Mouse (Mus musculus) liver, adult 2 months (tissue): ENCODE measurements around the gene A3galt2. TPM values are rescaled to one million over a fixed set of nuclear protein-coding genes. Genes with fewer than 3 reads are reported as not detected.

Experiments
- DNase-seq: peaks from one replicate; pipeline ENCODE4 v3.0.0-alpha.2; 2011; ENCODE audit warnings: low read depth, low spot score; ENCODE audit errors: extremely low read depth
- H3K27ac ChIP-seq: fragments of 200-500 bp; replicated peaks from 2 replicates; pipeline ENCODE4 v1.5.1; 2012; ENCODE audit warnings: low read depth, mild to moderate bottlenecking, control low read depth, inconsistent platforms, low read length; ENCODE audit not compliant: insufficient read depth
- H3K27me3 ChIP-seq: fragments of 200-500 bp; 2 replicates; pipeline ENCODE4 v1.6.1; 2012; ENCODE audit warnings: mild to moderate bottlenecking, moderate library complexity, low read length, inconsistent platforms; ENCODE audit not compliant: control insufficient read depth, insufficient read depth
- H3K36me3 ChIP-seq: fragments of 200-500 bp; 2 replicates; pipeline ENCODE4 v1.6.1; 2012; ENCODE audit warnings: low read length, inconsistent platforms; ENCODE audit not compliant: control insufficient read depth, insufficient read depth
- H3K4me1 ChIP-seq: fragments of 200-500 bp; 2 replicates; pipeline ENCODE4 v1.6.1; 2011; ENCODE audit warnings: low read length; ENCODE audit not compliant: control insufficient read depth, insufficient read depth
- H3K4me3 ChIP-seq: fragments of 200-500 bp; 2 replicates; pipeline ENCODE4 v1.5.1; 2011; ENCODE audit warnings: low read depth, mild to moderate bottlenecking, control low read depth, low read length, moderate library complexity; ENCODE audit not compliant: insufficient read depth
- H3K79me2 ChIP-seq: fragments of 200-500 bp; 2 replicates; pipeline ENCODE4 v1.6.1; 2012; ENCODE audit warnings: inconsistent platforms, mild to moderate bottlenecking, low read length, moderate library complexity; ENCODE audit not compliant: control insufficient read depth, insufficient read depth
- H3K9ac ChIP-seq: fragments of 200-500 bp; 2 replicates; pipeline ENCODE4 v1.6.1; 2012; ENCODE audit warnings: low read depth, mild to moderate bottlenecking, control low read depth, inconsistent platforms, low read length
- CTCF ChIP-seq: fragments of 200-500 bp; IDR thresholded peaks from 2 replicates; pipeline ENCODE4 v1.5.1; 2011; ENCODE audit warnings: low read depth, low read length, control low read depth
- POLR2A ChIP-seq: fragments of 200-500 bp; IDR thresholded peaks from 2 replicates; pipeline ENCODE4 v1.6.1; 2011; ENCODE audit warnings: low read length, control low read depth; ENCODE audit not compliant: insufficient read depth; ENCODE audit errors: extremely low read depth
- WGBS: fragments of 180-500 bp; shearing (Covaris S2); methylation state at CpG from one replicate; pipeline ENCODE4 v1.1.7; 2018; 5-methylcytosine and 5-hydroxymethylcytosine counted together
- polyA plus RNA-seq: library from polyadenylated mRNA; depleted of rRNA; stranded (reverse); fragments of >200 nt; gene quantifications from 2 replicates; pipeline ENCODE4 v1.2.3, GENCODE M21; 2012
- total RNA-seq: library from RNA; depleted of rRNA; stranded (reverse); fragments of >200 nt; gene quantifications from 2 replicates; pipeline ENCODE4 v1.2.3, GENCODE M21; 2014

A3galt2 gene
- total and polyA plus RNA-seq, 2 experiments, result under 0.01 to 0.02 TPM

- Histone ChIP-seq H3K27ac (no peak overlapping the region), H3K36me3 (no peaks in the 10 kb centered on the region), H3K27me3 (no peaks in the 10 kb centered on the region), H3K4me3 (no peak overlapping the region), H3K79me2 (peaks cover 7% of the 10 kb centered on the region), H3K4me1 (peaks cover 10% of the 10 kb centered on the region), H3K9ac (no peak overlapping the region)
- WGBS, result 75% methylated on average over 7 of the region's 7 CpGs
- no peak for DNase-seq
- TF ChIP-seq CTCF (no peak), POLR2A (no peak)
Measured at GRCm38 (mm10) chr4:128724059-128724458, 31.1 kb upstream of the A3galt2 start.

DNA sequence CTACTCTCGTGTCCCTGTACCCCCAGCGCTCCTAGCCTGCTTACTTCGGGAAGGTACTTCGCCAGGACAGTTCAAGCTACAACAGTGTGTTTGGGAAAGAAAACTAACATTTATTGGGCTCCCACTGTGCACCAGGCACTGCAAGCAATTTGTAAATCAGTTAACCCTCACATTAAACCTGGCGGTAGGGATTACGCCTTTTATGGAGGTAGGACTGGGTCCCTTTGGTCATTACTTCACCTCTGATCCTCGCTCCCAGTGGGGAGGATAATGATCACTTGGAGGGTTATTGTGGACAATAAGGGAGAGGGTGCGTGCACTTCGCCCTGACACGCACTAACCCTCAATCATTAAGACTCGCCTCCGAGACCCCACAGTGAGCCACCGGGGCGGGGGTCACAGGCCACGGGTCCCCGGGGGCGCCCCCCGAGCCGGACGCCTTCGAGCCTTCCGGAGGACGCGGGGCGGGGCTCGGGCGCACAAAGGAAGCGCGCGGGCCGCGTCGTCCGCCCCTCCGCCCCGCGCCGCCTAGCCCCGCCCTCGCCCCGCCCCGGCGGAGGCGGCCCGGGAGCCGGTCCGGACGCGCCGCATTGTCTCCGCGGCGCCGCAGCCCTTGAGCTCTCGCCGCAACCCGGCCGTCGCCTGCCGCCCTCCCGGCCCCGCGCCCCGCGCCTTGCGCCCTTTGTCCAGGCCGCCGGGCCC is 28.0 kb upstream of the A3galt2 start:
- no peaks in the 10 kb centered on the region for H3K36me3 ChIP-seq
- H3K27ac ChIP-seq, result peak overlapping the region; percentile 91
- H3K79me2 ChIP-seq, result peaks cover 18% of the 10 kb centered on the region
- H3K4me3 ChIP-seq, result peak overlapping the region; percentile 78
- DNase-seq, result peak; percentile 31
- WGBS, result 9% methylated on average over 49 of the region's 68 CpGs
- peaks cover 24% of the 10 kb centered on the region for H3K4me1 ChIP-seq
- TF ChIP-seq CTCF (no peak), POLR2A (peak; percentile 84)
- peak overlapping the region; percentile 95 for H3K9ac ChIP-seq
- no peaks in the 10 kb centered on the region for H3K27me3 ChIP-seq

DNA sequence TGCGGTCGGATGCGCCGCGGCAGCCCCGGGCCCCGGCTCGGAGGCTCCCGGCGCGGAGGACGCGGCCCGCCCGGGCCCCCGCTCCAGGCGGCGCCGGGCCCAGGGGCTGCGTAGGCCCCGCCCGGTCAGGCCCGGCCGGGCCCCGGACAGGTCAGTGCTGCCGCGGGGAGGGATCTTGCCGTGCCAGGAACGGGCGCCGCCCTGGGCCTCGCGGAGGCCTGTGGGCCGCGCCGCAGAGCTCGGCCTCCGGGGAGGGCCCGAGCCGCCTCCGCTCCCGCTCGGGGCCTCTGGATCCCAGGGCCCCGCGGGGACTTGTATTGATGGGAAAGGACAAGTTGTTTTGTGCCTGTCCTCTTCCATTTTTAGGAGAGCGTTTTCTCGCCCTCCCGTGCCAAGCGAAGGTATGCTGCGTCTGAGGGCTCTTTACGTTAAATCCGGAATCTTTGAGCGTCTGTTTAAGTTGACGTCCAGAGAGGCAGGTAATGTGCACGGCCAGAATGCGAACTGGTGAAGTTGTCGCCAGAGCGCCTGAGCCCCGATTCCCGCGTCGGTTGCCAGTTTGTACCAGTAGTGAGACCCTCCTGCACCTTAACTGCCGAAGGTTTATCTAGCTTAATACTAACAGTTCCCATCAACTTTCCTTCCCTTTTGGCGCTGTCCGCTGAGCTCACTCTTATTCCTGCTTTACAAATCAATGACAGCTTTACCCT is 27.3 kb upstream of the A3galt2 start:
- Histone ChIP-seq H3K36me3 (no peaks in the 10 kb centered on the region), H3K4me1 (peaks cover 25% of the 10 kb centered on the region), H3K4me3 (peak overlapping the region; percentile 78), H3K9ac (peak overlapping the region; percentile 95), H3K27me3 (no peaks in the 10 kb centered on the region), H3K79me2 (peaks cover 18% of the 10 kb centered on the region), H3K27ac (peak overlapping the region; percentile 56)
- peak; percentile 63 for DNase-seq
- WGBS, result under 1% methylated on average over 64 of the region's 65 CpGs
- TF ChIP-seq CTCF (no peak), POLR2A (no peak)

DNA sequence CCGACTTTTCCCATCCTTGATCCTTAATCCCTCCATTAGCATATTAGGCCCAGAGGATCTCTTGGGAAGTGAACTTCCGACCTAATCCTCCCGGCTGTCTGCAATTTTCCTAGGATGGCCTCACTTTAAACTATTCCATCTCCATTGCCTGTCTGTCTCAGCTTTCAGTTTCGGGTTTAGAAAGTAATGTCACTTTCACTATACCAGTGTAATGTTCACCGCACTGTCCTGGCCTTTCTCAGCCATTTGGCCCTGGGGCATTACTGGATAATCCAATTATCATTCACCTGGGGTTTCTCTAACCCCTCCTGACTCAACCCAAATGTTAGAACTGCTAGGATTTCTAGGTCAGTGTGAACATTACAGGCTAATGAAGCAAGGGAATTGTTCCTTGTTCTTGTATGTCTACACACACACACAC is 26.7 kb upstream of the A3galt2 start:
- Histone ChIP-seq H3K4me1 (peaks cover 29% of the 10 kb centered on the region), H3K27ac (peak overlapping the region; percentile 56), H3K27me3 (no peaks in the 10 kb centered on the region), H3K9ac (peak overlapping the region; percentile 95), H3K79me2 (peaks cover 18% of the 10 kb centered on the region), H3K36me3 (no peaks in the 10 kb centered on the region), H3K4me3 (peak overlapping the region; percentile 78)
- peak; percentile 49 for DNase-seq
- under 1% methylated on average over 5 of the region's 5 CpGs for WGBS
- TF ChIP-seq POLR2A, result no peak
- TF ChIP-seq CTCF, result no peak

DNA sequence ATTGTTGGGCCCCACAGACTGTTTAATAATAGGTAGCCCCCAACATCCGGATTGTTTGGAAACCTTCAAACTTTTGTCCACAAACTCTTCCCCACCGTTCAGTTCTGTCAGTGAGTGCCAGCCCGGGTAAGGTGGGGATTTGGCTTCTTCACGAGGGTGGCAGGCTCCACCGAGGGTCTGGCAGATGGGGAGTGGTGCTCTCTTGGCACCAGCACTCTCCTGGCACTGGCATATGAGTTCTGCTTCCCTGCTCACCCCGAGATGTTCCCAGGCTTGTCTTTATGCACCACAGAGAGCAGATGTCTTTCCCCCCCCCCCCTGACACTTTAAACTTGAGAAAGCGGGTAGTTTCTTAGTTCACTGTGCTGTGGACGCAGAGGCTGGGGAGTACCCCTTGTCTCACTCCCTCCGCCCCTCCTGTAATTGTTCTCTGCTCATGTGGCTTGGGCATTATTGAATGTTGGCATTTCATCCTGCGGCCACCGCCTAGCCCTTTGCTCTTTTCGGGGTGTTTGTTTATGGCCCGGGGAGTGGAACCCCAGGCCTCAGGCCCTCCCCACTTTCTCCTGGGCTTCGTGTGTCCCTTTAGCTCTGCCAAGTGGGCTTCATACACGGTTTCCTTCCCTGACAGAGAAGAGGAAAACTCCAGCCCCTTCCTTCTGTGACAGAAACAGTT is 26.0 kb upstream of the A3galt2 start:
- 13% methylated on average over 15 of the region's 15 CpGs for WGBS
- H3K27me3 ChIP-seq, result no peaks in the 10 kb centered on the region
- H3K36me3 ChIP-seq, result no peaks in the 10 kb centered on the region
- H3K27ac ChIP-seq, result peak overlapping the region; percentile 2; the same call in 1 of the 2 replicates
- peaks cover 18% of the 10 kb centered on the region for H3K79me2 ChIP-seq
- H3K9ac ChIP-seq, result peak overlapping the region; percentile 55
- H3K4me1 ChIP-seq, result peaks cover 35% of the 10 kb centered on the region
- H3K4me3 ChIP-seq, result peak overlapping the region; percentile 44; the same call in 1 of the 2 replicates
- no peak for TF ChIP-seq CTCF
- TF ChIP-seq POLR2A, result no peak
- no peak for DNase-seq
